Mouse (Mus musculus): ENCODE data around the gene Als2cr12.

GRCm38 (mm10) chr1:58739529-58739928 lies 43.7 kb upstream of the Als2cr12 start:
- TF ChIP-seq CTCF (IDR thresholded peaks at IDR 0.05; ENCODE audit: extremely low read depth, insufficient read length, insufficient replicate concordance, low read depth, low read length) (no peak), POLR2A (IDR thresholded peaks at IDR 0.05; ENCODE audit: low read depth, low read length) (no peak)
